Mouse (Mus musculus): Measurements from ENCODE around the gene Ralgapa2.

Gene Ralgapa2

DNA sequence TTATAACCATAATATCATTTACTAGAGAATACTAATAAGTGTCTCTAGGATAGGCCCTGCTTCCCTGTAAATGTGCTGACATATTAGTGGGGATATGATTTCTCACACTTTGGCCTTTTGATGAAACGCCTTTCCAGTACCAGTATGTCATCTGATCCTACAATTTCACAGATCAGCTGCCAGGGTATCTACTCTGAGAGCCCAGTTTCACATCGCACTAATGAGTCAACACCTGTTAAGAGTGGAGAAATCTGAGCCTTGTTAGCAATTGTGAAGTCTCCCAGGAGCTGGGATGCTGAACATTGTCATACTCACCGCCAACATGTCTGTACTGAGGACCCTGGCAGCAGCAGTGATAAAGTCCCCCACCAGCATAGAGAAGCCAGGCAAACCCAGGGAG is 151.1 kb downstream of the Ralgapa2 start:
- DNase-seq (ENCODE audit: low read depth, low spot score) = no peak

DNA sequence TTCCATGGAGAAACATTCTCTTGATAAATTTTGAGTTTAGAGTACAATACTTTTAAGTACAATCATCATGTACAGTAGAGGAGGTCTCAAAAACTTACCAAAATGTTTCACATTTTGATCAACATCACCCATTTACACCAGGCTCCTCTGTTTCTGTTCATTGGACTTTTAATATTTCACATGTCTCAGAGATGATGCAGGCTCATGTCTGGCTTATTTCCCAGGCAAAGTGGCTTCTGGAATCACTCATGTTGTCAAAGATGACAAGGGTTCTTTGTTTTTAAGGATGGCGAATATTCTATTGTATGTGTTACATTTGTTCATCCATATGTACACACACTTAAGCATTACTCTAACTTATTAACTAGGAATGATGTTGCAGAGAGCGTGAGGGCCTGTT is 152.5 kb downstream of the Ralgapa2 start:
- no peak for DNase-seq (ENCODE audit: low read depth, low spot score)

DNA sequence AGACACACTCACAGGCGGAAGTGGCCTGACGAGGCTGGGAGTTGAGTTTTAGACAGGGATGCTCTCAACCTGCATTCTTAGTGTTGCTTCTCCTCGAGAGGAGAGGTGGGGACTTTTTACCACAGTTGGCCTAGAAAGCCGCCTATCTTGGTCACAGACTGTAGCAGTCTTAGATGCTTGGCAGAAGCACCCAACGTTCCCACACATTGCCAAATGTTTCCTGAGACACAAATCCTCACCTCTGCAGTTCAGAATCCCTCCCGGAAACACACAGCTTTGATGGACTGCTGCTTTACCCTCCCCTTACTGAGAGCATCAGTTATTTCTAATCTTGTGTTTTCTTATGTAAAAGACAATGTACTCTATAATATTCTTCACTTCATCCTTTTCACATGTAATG is 155.6 kb downstream of the Ralgapa2 start:
- no peak for DNase-seq (ENCODE audit: low read depth, low spot score)

DNA sequence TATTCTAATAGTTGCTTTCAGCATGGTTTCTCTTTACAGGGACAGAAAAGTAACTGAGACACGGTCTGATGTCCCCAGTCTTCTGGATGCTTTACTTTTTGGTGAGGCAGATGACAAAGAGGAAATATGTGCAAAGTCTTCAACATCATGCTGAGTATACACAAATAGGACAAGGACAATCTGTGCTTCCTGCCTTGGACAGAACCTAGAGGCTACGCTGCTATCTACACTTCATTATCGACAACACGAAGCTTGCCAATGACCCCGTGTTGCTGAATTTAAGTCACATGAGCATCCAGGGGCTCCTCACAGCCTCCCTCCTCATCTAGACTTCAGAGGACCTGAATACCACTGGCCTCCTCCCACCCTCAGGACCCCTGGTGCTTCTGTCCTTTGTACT is 161.9 kb downstream of the Ralgapa2 start:
- no peak for DNase-seq (ENCODE audit: low read depth, low spot score)

DNA sequence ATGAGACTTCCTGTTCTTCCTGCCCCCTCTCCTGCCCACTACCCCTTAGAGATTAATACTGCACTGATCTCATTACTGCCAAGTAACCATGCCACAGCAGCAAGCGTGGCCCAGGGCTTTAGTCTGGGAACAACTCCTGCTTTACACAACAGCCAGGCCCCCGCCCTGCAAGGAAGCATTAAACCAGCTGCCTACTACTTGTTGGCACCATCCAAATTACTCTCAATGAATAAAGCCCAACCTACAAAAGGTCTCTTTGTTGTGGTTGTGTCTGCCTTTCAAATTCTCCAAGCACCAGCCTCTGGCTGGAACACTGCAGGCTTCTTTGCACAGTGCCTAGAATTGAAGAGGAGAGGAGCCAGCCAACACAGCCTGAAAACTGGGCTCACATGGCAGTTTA is 164.2 kb downstream of the Ralgapa2 start:
- DNase-seq (ENCODE audit: low read depth, low spot score) = no peak

DNA sequence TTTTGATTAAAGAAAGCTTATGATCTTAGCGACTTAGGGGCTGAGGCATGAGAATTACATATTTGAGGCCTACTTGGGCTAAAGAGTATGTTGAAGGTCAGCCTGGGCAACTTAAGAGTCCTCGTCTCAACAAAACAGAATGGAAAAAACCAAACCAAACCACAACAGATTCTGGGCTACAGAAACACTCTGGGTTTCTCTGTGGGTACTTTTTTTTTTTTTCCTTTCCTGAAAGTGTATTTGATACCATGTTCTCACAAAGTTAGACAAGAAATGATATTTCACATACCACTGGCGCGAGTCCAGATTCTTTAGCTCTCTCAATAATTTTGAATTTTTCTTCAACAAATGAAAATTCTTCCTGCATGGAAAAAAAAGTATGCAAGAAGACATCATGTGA is 172.1 kb downstream of the Ralgapa2 start:
- no peak for DNase-seq (ENCODE audit: low read depth, low spot score)

DNA sequence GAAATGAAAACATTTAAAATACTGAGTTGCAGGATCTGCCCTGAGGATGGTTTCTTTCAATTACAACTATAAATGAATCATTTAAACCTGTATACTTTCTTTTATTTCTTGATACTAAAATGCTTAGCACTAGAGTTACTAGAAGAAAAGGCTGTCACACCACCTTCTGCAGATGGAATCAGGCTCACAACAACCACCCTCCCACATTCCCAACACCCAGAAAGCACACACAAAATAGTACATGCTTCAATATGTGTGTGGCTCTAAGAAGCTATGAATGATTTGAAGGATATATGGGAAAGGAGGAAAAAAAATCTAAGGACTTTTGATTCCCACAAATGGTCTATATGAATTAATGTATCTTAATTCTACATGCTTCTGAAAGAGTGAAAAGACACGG is 174.6 kb downstream of the Ralgapa2 start:
- DNase-seq (ENCODE audit: low read depth, low spot score) = no peak

DNA sequence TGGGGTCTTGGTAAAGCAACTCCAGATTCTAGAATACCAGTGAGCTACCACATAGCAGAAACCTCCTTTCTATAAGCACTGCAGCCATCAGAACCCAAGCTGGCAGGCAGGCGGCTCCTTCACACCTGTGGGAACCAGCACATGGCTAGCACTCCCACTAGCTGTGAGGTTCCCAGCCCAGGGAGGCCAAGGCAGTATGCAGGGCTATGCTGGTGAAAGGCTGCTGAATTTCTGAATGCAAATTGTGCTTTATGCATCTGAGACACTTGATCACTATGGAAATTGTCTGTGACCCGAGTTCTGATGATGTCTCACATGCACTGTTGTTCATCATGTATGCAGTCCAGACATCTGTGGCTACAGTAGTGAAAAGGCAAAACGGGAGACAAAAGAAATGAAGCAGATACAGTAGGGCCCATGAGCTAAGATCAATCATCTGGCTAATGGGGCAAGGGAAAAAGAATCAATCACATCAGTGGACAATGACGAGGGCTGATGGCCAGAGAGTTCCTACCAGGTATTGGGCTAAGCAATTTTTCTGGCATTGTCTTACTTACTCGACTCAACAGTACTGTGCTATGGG is 180.2 kb downstream of the Ralgapa2 start:
- no peak for DNase-seq (ENCODE audit: low read depth, low spot score)

DNA sequence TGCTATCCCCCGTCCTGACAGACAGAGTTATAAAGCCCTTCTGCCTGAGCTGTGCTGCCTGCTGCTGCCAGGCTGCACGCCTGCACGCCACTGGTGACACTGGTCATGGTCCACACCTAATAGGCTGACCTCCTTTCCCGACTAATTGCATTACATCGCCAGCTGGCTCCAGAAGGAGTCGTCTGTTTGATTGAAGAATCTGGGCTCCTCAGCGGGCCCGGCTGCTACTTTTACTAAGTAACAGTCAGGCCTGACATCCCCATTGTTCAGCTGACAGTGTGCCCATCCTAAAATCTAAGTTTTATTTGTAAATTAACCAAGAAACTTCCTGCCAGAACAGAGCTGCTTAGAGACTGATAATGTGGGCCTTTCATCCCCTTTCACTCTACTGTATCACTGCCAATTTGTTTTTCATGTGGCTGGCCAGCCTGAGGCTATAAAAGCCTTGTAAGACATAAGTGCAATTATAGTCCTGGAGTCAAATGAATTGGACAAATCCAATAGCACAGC is 181.3 kb downstream of the Ralgapa2 start:
- DNase-seq (ENCODE audit: low read depth, low spot score) = no peak

DNA sequence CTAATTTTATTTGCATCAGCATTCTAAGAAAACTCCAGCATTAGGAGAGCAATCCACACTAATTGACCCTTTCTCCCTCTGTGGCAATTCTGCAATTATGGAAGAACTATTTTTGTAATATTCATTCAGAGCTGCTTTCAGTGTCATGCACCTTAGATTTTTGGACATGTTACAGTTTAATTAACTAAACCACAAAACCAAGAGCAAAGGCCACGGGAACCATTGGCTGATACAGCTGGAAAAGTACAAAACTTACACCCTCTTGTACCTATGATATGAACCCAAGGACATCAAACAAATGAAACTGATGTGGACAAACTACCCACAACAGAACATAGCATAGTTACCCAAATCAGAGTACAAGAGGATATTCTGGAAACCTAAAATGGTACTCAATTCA is 182.0 kb downstream of the Ralgapa2 start:
- no peak for DNase-seq (ENCODE audit: low read depth, low spot score)

DNA sequence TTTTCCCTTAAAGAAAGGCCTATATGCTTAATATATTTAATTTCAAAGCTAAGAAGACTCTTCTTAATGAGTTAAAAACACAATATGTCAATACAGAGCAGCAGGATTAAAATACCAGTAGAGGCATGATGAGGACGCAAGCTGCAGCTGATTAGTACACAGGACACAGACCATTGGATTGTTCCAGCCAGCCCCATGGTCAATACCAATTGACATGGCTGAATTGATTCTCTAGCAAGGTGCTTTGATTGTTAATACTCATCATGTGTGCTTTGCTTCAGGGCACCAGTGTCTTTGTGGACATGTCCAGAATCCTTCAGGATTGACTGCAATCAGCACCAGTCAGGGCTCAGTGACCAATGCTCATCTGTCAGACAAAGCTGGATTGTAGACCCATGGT is 185.5 kb downstream of the Ralgapa2 start:
- no peak for DNase-seq (ENCODE audit: low read depth, low spot score)

DNA sequence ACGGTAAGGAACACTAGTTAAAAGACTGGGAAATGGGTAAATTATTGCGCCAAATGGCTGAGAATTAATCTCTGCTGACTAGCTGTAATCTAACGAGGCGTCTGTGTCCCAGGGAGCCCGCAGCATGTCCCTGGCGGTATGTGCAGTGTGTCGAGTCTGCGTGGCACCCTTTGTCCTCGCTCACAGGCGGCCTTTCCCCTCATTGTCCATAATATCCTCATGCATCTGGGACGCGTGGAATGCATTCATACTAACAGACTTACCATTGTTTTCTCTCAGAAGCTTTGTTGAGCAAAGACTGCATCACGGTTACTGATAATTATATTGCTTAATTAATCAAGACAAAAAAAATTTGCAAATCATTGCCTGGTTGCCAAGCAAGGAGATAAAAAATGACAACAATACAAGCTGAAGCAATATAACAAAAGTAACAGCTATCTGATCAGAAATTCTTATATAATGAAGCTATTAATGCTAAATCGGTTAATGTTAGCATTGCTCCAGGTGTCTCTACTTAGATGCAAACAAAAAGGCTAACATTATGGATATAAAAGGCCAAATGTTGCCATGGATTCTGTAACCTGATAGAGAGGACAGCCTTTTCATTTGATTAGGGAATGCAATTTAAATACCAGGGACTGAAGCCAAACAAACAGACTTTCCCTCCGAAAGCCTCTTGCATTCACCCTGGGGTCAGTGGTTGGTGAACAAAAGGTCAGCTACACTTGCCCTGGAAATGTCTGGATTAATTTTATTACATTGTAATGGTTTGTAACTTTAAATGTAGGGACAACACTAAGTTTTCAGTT is 187.0 kb downstream of the Ralgapa2 start:
- DNase-seq (ENCODE audit: low read depth, low spot score) = no peak

DNA sequence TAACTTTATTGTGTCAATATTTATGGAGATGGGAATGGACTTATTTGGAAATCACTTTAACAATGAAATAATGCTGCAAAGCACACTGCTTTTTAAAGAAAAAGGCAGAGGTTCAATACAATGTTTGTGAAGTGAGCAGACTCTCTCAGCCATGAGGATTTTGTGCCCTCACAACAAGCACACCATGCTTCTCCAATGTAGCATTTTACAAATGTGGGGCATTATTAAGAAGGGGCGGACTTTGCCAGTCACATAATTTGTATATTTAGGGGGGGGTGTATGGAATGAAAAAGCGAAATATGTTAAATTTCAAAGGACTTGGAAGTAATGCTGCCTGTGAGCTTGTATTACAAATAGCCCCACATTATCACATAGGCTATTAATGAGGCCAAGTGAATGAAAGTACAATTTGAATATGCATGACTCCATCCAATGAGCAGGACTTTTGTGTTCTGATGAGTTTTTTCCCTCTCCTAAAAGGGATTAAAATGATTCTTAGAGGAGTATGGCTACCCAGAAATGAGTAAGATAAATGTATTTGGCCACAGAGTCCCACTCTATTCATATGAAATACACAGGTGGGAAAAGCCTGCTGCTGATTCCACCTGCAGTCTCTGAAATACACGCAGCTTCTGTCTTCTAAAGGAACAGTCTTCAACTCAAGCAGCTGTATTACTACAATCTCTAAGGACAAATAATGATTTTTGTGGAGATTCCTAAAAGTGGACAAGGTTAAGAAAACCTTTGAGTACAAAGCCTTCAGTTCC is 187.8 kb downstream of the Ralgapa2 start:
- no peak for DNase-seq (ENCODE audit: low read depth, low spot score)

DNA sequence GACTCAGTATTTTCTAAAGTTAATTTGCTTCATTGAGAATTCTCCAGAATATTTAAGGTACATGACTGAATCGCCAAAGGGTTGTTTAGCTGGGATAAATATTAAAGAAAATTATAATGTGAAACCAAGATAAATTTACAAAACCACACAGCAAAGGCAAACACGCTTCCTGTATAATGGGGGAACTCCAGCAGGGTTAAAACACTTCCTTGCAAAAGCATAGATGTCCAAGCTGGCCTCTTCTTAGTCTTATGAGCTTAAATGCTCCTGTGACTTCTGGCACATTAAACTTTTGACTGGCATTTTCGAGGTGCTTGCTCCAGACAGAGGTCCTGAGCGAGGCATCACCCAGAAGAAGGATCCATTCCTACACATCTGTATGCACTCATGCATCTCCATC is 188.6 kb downstream of the Ralgapa2 start:
- DNase-seq (ENCODE audit: low read depth, low spot score) = no peak

DNA sequence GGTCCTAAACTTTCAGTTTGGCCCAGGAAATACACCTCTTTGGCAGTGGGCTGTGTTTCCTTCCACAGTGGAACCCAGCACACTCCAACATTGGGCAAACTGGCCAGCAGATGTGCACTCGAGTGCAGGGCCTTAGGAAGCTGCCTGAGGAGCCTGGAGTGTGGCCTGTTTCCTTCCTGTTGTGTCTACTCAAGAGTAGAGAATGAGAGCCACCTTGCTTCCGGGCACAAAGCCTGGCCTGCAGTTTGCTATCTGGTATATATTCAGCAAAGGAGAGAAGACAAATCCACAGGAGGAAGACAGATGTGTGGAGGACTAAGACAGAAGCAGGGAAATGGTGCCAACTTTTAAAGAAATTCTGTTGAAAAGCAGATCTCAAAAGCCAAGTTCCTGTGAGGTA is 189.4 kb downstream of the Ralgapa2 start:
- no peak for DNase-seq (ENCODE audit: low read depth, low spot score)

DNA sequence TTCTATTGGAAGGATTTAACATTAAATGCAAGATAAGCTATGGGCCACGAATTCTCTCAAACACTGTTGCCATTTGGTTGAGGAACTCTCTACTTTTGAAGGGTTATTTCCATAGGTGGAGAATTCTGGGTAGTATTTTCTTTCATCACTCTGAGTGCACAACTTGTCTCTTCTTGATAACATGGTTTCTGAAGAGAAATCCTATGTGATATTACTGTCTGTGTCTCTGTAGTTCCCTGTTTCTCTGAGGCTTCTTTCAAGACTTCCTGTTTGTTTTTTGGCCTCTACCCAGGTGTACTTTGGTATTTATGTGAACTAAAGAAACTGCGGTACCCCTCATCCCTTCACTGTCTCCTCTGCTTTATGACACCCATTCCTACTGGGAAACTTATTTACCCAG is 190.1 kb downstream of the Ralgapa2 start:
- DNase-seq (ENCODE audit: low read depth, low spot score) = no peak

DNA sequence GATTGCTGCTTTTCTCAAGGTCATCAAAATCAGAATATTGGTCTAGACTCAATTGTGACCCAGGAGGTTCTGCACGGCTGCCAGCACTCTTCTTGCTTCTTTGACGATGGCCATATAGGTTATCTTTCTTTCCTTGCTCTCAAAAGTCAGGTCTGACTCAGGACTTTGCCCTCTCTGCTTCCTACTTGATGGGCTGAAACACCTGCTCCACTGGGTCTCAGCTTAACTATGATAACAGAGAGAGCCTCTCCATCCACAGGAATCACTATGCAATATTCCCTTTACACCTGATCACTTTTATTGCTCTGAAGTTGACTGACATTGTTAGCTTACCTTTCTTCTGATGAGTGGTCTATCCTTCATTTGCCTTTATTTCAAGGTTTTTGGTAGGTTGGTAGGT is 191.5 kb downstream of the Ralgapa2 start:
- no peak for DNase-seq (ENCODE audit: low read depth, low spot score)

DNA sequence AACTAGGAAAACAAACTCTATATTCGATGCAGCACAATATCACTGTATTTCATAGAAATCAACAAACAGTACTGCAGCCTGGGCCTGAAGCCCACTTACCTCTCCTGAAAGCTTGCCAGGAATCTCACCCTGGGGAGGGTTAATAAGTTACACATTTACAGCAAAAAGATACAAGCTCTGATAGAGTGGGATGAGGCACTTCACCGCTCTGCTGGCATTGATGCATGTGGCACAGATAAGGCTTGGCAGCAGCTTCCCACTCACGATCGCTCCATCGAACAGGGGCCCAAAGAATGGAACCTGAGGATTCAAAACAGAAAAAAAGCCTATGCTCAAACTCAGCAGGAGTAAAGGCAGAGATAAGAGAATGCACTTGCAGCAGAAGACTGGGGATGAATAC is 197.4 kb downstream of the Ralgapa2 start:
- no peak for DNase-seq (ENCODE audit: low read depth, low spot score)

DNA sequence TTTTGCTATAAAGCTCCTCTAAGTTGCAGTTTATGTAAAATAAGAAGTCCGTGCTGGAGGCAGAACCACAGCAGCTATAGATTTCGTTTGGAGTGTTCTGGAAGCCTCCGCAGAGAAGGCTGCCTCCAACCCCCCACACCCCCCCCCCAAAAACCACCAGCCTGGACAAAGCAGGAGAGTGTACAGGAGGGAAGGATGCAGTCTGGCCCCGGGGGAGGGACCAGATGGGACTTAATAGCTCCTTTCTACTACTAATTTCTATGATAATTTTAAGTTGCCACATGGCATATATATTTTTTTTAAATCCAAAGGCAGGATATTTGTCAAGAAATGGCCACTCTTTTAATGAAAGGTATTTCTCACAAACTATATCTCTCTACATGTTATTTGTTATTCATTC is 198.3 kb downstream of the Ralgapa2 start:
- DNase-seq (ENCODE audit: low read depth, low spot score) = no peak

DNA sequence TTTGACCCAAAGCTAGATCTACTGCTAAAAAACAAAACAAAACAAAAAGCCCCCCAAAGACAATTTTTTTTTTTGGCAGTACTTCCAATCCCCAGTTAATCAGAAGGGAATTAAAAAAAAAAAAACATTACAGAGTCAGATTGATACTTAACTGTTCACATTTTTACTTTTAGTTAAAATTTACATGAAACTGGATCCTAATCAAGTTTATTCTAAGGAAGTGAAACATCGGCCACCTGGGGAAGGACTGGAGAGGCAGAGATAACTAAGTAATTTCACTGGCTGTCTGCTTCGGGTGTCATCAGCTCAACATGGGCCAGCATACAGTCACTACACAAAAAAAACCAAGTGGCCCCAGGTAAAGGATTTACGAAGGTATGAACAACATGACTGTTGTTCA is 201.4 kb downstream of the Ralgapa2 start:
- no peak for DNase-seq (ENCODE audit: low read depth, low spot score)

DNA sequence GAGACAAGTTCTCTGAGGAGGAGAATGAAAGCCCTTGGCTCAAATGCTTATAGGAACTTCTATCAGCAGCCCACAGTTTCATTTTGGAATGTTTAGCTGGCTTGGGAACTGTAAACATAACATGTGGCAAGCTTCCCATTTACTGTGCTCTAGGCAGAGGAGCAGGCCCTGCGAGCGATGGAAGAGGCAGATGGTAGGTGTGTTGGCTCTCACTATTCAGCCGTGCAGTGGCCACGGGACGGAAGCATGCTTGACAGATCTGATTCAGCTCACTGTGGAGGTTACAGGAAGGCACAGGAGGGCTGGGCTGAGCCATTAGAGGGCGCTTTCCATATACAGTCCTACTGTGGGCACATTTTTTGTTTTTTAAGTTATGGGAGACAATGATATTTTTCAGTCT is 201.9 kb downstream of the Ralgapa2 start:
- no peak for DNase-seq (ENCODE audit: low read depth, low spot score)

DNA sequence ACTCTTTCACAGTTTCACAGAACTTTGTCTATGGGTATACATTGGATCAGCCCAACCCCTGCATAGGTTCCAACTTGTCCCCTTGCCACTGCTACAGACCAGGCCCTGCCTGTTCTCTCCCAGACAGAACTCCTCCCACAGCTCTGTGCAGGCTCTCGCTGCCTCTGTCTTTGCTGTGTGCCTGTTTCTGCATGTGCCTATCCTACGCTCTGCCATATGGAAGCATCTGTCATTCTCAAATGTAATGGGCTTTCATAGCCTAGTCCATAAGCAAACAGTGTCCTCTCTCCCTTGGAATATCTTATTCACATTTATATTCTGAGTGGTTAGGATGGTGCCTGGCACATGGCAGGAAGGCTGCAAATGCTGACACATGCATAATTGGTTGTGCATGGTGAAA is 202.7 kb downstream of the Ralgapa2 start:
- DNase-seq (ENCODE audit: low read depth, low spot score) = no peak

DNA sequence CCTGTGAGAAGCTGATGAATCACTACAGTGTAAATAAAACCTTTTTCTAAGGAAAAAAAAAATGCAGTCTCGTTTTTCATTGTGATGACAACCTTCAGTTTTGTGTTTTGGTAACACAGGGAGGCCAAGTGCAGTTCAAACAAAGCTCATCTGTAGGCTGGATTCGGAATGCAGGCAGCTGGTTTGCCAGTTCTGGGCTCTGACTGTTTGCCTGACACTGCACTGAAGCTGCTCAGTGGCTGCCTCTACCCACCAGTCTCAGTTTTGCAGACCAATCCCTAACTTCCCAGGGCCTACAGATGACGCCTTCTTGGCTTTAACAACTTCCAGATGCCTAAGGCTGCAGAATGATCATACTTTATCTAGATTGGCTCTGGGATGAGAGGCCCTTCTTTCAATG is 205.1 kb downstream of the Ralgapa2 start:
- no peak for DNase-seq (ENCODE audit: low read depth, low spot score)
